Mouse (Mus musculus) heart, embryonic 16.5 days (tissue): ENCODE measurements around the gene Hist1h1d. TPM values are rescaled to one million over a fixed set of nuclear protein-coding genes. Genes with fewer than 3 reads are reported as not detected.
A peak's percentile ranks its signal among the peaks of the same experiment; 100 is the strongest.
"Not testable (repeated sequence)": the region's sequence is repeated elsewhere in the genome, so short reads cannot be mapped to it uniquely, and the experiment has no call there.

Experiments used
- ATAC-seq: fragments of 200-750 bp; cut with Nextera tagmentation; replicated peaks from 2 replicates; pipeline ENCODE4 v1.8.0; 2017; ENCODE audit warnings: moderate number of reproducible peaks; ENCODE audit not compliant: insufficient read depth, low FRiP score; ENCODE audit errors: extremely low read depth
- H3K27ac ChIP-seq: fragments of 300-500 bp; sonication (generic); 2 replicates; pipeline ENCODE4 v1.5.1; 2014; ENCODE audit warnings: mild to moderate bottlenecking, low read length, control low read depth, moderate library complexity
- H3K27me3 ChIP-seq: fragments of 300-500 bp; sonication (generic); 2 replicates; pipeline ENCODE4 v1.6.1; 2014; ENCODE audit warnings: low read length, mixed read lengths; ENCODE audit not compliant: control insufficient read depth, insufficient read depth
- H3K36me3 ChIP-seq: fragments of 300-500 bp; sonication (generic); 2 replicates; pipeline ENCODE4 v1.6.1; 2014; ENCODE audit not compliant: control insufficient read depth, insufficient read depth
- H3K4me1 ChIP-seq: fragments of 300-500 bp; sonication (generic); 2 replicates; pipeline ENCODE4 v1.6.1; 2014; ENCODE audit warnings: low read length, mixed read lengths; ENCODE audit not compliant: control insufficient read depth, insufficient read depth
- H3K4me2 ChIP-seq: fragments of 300-500 bp; sonication (generic); 2 replicates; pipeline ENCODE4 v1.6.1; 2014; ENCODE audit warnings: low read depth, mild to moderate bottlenecking, control low read depth, low read length
- H3K4me3 ChIP-seq: fragments of 300-500 bp; sonication (generic); 2 replicates; pipeline ENCODE4 v1.5.1; 2014; ENCODE audit warnings: mild to moderate bottlenecking, control low read depth, low read length
- H3K9ac ChIP-seq: fragments of 300-500 bp; sonication (generic); 2 replicates; pipeline ENCODE4 v1.6.1; 2014; ENCODE audit warnings: low read length, control low read depth
- H3K9me3 ChIP-seq: fragments of 300-500 bp; sonication (generic); replicated peaks from 2 replicates; pipeline ENCODE4 v1.6.1; 2016; ENCODE audit warnings: low read length; ENCODE audit not compliant: control insufficient read depth
- WGBS: fragments of 180-500 bp; shearing (Covaris S2); extraction: QIAGEN DNeasy Blood & Tissue Kit; methylation state at CpG from one replicate; pipeline ENCODE4 v1.1.7; 2014; 5-methylcytosine and 5-hydroxymethylcytosine counted together
- polyA plus RNA-seq: library from polyadenylated mRNA; unstranded; fragments of >200 nt; fragmentation: Nextera tagmentation; extraction: Ambion mirVana; gene quantifications from 2 replicates; pipeline ENCODE4 v1.2.1, GENCODE M21; 2015

Hist1h1d gene
- polyA plus RNA-seq, 1 experiment from 2014 or later, result 0.37 TPM

GRCm38 (mm10) chr13:23591886-23592285, 38.8 kb downstream of the Hist1h1d start:
- not testable (repeated sequence) for H3K4me2 ChIP-seq

GRCm38 (mm10) chr13:23592614-23593013, 39.6 kb downstream of the Hist1h1d start:
- H3K9ac ChIP-seq, result no peak overlapping the region
- 77% methylated on average over 7 of the region's 7 CpGs for WGBS

More at GRCm38 (mm10) chr13:23591886-23592285, 38.8 kb downstream of the Hist1h1d start:
- H3K36me3 ChIP-seq, ATAC-seq, H3K9me3 ChIP-seq, H3K4me1 ChIP-seq, H3K4me3 ChIP-seq, H3K27me3 ChIP-seq, H3K9ac ChIP-seq, H3K27ac ChIP-seq: not testable (repeated sequence)
- WGBS, result 68% methylated on average over 7 of the region's 7 CpGs

GRCm38 (mm10) chr13:23593051-23593770, 40.1 kb downstream of the Hist1h1d start:
- no peak for ATAC-seq
- Histone ChIP-seq H3K27ac (peak overlapping the region; percentile 80), H3K27me3 (no peaks in the 10 kb centered on the region), H3K4me2 (no peak overlapping the region), H3K36me3 (no peaks in the 10 kb centered on the region), H3K9ac (no peak overlapping the region), H3K4me3 (no peak overlapping the region), H3K4me1 (0 out of 2 replicates have a peak, but pooled peaks cover 2% of the 10 kb centered on the region), H3K9me3 (no peaks in the 10 kb centered on the region)
- 65% methylated on average over 5 of the region's 5 CpGs for WGBS

More at GRCm38 (mm10) chr13:23592614-23593013, 39.6 kb downstream of the Hist1h1d start:
- H3K4me1 ChIP-seq, result 0 out of 2 replicates have a peak, but pooled peaks cover 2% of the 10 kb centered on the region
- H3K4me3 ChIP-seq, result no peak overlapping the region
- H3K4me2 ChIP-seq, result no peak overlapping the region
- H3K27me3 ChIP-seq, result no peaks in the 10 kb centered on the region
- H3K9me3 ChIP-seq, result no peaks in the 10 kb centered on the region
- no peaks in the 10 kb centered on the region for H3K36me3 ChIP-seq
- peak overlapping the region; percentile 32; the same call in 1 of the 2 replicates for H3K27ac ChIP-seq
- ATAC-seq, result no peak

- Histone ChIP-seq H3K4me1 (0 out of 2 replicates have a peak, but pooled peaks cover 2% of the 10 kb centered on the region), H3K9ac (no peak overlapping the region), H3K4me2 (no peak overlapping the region), H3K4me3 (no peak overlapping the region), H3K36me3 (no peaks in the 10 kb centered on the region), H3K27me3 (no peaks in the 10 kb centered on the region), H3K27ac (no peak overlapping the region), H3K9me3 (no peaks in the 10 kb centered on the region)
- ATAC-seq, result no peak
- WGBS, result 67% methylated on average over 2 of the region's 2 CpGs
These were observed 42.1 kb downstream of the Hist1h1d start for GRCm38 (mm10) chr13:23595185-23595584.

- ATAC-seq, result no peak; the same call in 1 of the 2 replicates
These were observed 42.7 kb downstream of the Hist1h1d start for GRCm38 (mm10) chr13:23595622-23596372.

GRCm38 (mm10) chr13:23597957-23598356, 44.9 kb downstream of the Hist1h1d start:
- 0 out of 2 replicates have a peak, but pooled peaks cover under 1% of the 10 kb centered on the region for H3K4me1 ChIP-seq
- no peaks in the 10 kb centered on the region for H3K36me3 ChIP-seq
- no peak overlapping the region for H3K9ac ChIP-seq
- no peak for ATAC-seq
- H3K4me3 ChIP-seq, result no peak overlapping the region
- no peaks in the 10 kb centered on the region for H3K9me3 ChIP-seq
- no peaks in the 10 kb centered on the region for H3K27me3 ChIP-seq
- H3K4me2 ChIP-seq, result no peak overlapping the region
- 6% methylated on average over 9 of the region's 9 CpGs for WGBS
- H3K27ac ChIP-seq, result no peak overlapping the region

More at GRCm38 (mm10) chr13:23595622-23596372, 42.7 kb downstream of the Hist1h1d start:
- H3K9ac ChIP-seq, result no peak overlapping the region
- no peak overlapping the region for H3K4me3 ChIP-seq
- H3K4me1 ChIP-seq, result 0 out of 2 replicates have a peak, but pooled peaks cover 2% of the 10 kb centered on the region
- 76% methylated on average over 7 of the region's 7 CpGs for WGBS
- H3K27ac ChIP-seq, result no peak overlapping the region
- no peaks in the 10 kb centered on the region for H3K36me3 ChIP-seq
- H3K27me3 ChIP-seq, result no peaks in the 10 kb centered on the region
- no peaks in the 10 kb centered on the region for H3K9me3 ChIP-seq
- H3K4me2 ChIP-seq, result no peak overlapping the region

- whole genome bisulfite sequencing, result 49% methylated on average over 7 of the region's 7 CpGs
- no peak overlapping the region for H3K27ac ChIP-seq
- no peak for ATAC-seq
These were observed 50.2 kb downstream of the Hist1h1d start for GRCm38 (mm10) chr13:23603182-23603699.

GRCm38 (mm10) chr13:23604452-23604851, 51.4 kb downstream of the Hist1h1d start:
- no peak overlapping the region for H3K4me3 ChIP-seq
- WGBS, result 90% methylated on average over 3 of the region's 3 CpGs
- H3K27ac ChIP-seq, result no peak overlapping the region
- H3K4me2 ChIP-seq, result no peak overlapping the region
- no peak for ATAC-seq
- H3K36me3 ChIP-seq, result no peaks in the 10 kb centered on the region
- no peaks in the 10 kb centered on the region for H3K9me3 ChIP-seq
- no peak overlapping the region for H3K9ac ChIP-seq
- H3K27me3 ChIP-seq, result no peaks in the 10 kb centered on the region
- H3K4me1 ChIP-seq, result no peaks in the 10 kb centered on the region

More at GRCm38 (mm10) chr13:23603182-23603699, 50.2 kb downstream of the Hist1h1d start:
- Histone ChIP-seq H3K36me3 (no peaks in the 10 kb centered on the region), H3K27me3 (no peaks in the 10 kb centered on the region), H3K4me1 (no peaks in the 10 kb centered on the region), H3K9ac (no peak overlapping the region), H3K4me2 (no peak overlapping the region), H3K4me3 (no peak overlapping the region), H3K9me3 (no peaks in the 10 kb centered on the region)
